In the genomic region with DNA sequence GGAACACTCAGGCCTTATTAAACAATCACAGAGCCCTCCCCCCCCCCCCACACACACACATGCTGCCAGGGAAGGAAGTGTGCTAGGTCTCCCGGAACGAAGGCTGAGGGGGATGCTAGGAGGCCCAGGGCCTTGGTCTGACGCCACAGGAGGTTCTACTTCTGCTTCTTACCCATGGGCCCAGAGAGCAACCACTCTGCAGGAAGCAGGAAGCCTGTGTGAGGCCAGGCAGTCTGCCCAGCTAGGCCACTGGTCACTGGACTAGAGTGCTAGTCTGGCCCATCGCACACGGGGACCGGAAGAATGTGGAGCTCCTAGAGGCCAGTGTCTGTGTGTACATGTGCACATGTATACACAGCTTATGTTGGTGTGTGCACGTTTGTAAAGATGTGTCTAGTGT, we compare ENCODE assay signal across 11 mouse cellular contexts. TPM values are rescaled to one million over a fixed set of nuclear protein-coding genes. Genes with fewer than 3 reads are reported as not detected.
A peak's percentile ranks its signal among the peaks of the same experiment; 100 is the strongest.
DNase-seq lines count a peak whose midpoint lies in the region; ATAC-seq and TF ChIP-seq lines count a peak whose summit lies in the region.
"Had no signal": no experiment of that assay in that cellular context is flagged by ENCODE, and none has a peak within 500 bp of the region (broad histone marks: within the 10 kb centered on the region; RNA-seq: fewer than 3 reads in every experiment).

No protein-coding gene starts in this region.

- no peak overlapping the region for H3K4me2 ChIP-seq in CH12.LX (ENCODE audit: insufficient read depth, low read depth, poor library complexity, severe bottlenecking)
- H3K4me2 ChIP-seq in liver, postnatal 0 days (ENCODE audit: low read depth, low read length) = peak overlapping the region; percentile 60
- H3K4me2 ChIP-seq: hindbrain, embryonic 15.5 days had no signal

- peak; percentile 29; the same call in 1 of the 2 replicates for TF ChIP-seq CTCF in layer of hippocampus, adult 2 months (conservative IDR thresholded peaks at IDR 0.05)
- TF ChIP-seq CTCF in CH12.LX (conservative IDR thresholded peaks at IDR 0.05 in 1 of 2, IDR thresholded peaks at IDR 0.05 in 1 of 2; ENCODE audit: low read depth in 2 of 2, low read length in 2 of 2) = no peak
- peak; percentile 21 for TF ChIP-seq CTCF in liver, postnatal 0 days (IDR thresholded peaks at IDR 0.05; ENCODE audit: low read depth)

- no peak overlapping the region for H3K9ac ChIP-seq in CH12.LX (ENCODE audit: insufficient read depth, low read depth)
- no peak overlapping the region for H3K9ac ChIP-seq in liver, postnatal 0 days (replicated peaks)
- H3K9ac ChIP-seq: hindbrain, embryonic 15.5 days had no signal

- in situ Hi-C loops in CH12.LX (cut with MboI; ENCODE audit: low pct_ligation_motif_present, low pct_unique_long_range_greater_than_20kb, low sequenced_read_pairs) = no loop called here

- no peak for TF ChIP-seq EP300 in CH12.LX (IDR thresholded peaks at IDR 0.05; ENCODE audit: low read length)
- TF ChIP-seq EP300 in liver, postnatal 0 days (IDR thresholded peaks at IDR 0.05; ENCODE audit: low read depth) = no peak

- dilution Hi-C loops in CH12.LX (cut with MboI; ENCODE audit: extremely low pct_ligation_motif_present, extremely low pct_unique_long_range_greater_than_20kb, low sequenced_read_pairs) = no loop called here

- no peaks in the 10 kb centered on the region for H3K27me3 ChIP-seq in CH12.LX (replicated peaks)
- H3K27me3 ChIP-seq in liver, postnatal 0 days (ENCODE audit: insufficient read depth, low read length) = no peaks in the 10 kb centered on the region
- H3K27me3 ChIP-seq: hindbrain, embryonic 15.5 days had no signal

- H3K79me2 ChIP-seq in CH12.LX (replicated peaks; ENCODE audit: control insufficient read depth, extremely low read depth, insufficient read depth, poor library complexity, severe bottlenecking) = no peaks in the 10 kb centered on the region

- no peak for TF ChIP-seq POLR2A in CH12.LX (IDR thresholded peaks at IDR 0.05; ENCODE audit: low read depth, low read length)

- ATAC-seq in liver, postnatal 0 days = peak; percentile 47

- H3K4me3 ChIP-seq in layer of hippocampus, adult 2 months = no peak overlapping the region
- H3K4me3 ChIP-seq in CH12.LX (replicated peaks in 1 of 3; ENCODE audit: low read depth in 2 of 3, low read length in 2 of 3, poor library complexity in 1 of 3) = peak overlapping the region in 1 of 3 experiments; percentile 41
- H3K4me3 ChIP-seq in liver, postnatal 0 days (ENCODE audit: low read depth, low read length) = peak overlapping the region; percentile 29; the same call in 1 of the 2 replicates
- H3K4me3 ChIP-seq: hindbrain, embryonic 15.5 days; myocyte had no signal

- no peaks in the 10 kb centered on the region for H3K9me3 ChIP-seq in CH12.LX (replicated peaks; ENCODE audit: low read length)
- no peaks in the 10 kb centered on the region for H3K9me3 ChIP-seq in liver, postnatal 0 days (ENCODE audit: low read length)
- H3K9me3 ChIP-seq: hindbrain, embryonic 15.5 days had no signal

- TF ChIP-seq RAD21 in CH12.LX (IDR thresholded peaks at IDR 0.05; ENCODE audit: low read depth, low read length) = no peak

- 38% methylated on average over 7 of the region's 7 CpGs for WGBS in liver, postnatal 0 days (ENCODE audit: insufficient replicate concordance)

- peaks cover 0 to 57% of the 10 kb centered on the region in 2 experiments for H3K36me3 ChIP-seq in CH12.LX (replicated peaks in 1 of 2; ENCODE audit: control insufficient read depth in 1 of 2, insufficient read depth in 1 of 2, low read length in 1 of 2)
- H3K36me3 ChIP-seq in liver, postnatal 0 days (replicated peaks; ENCODE audit: insufficient read depth, low read length) = no peaks in the 10 kb centered on the region
- H3K36me3 ChIP-seq: hindbrain, embryonic 15.5 days had no signal

- peak; percentile 57 for DNase-seq in adrenal gland, postnatal 10 days
- no peak for DNase-seq in adrenal gland, adult (ENCODE audit: inconsistent age in 2 of 2, low spot score in 1 of 2)
- no peak for DNase-seq in layer of hippocampus, adult 2 months (ENCODE audit: low spot score in 2 of 2)
- no peak for DNase-seq in layer of hippocampus, postnatal 25 days (ENCODE audit: extremely low spot score in 1 of 2, low spot score in 1 of 2)
- DNase-seq in CH12.LX (ENCODE audit: extremely low read depth) = peak; percentile 68
- peak; percentile 71 for DNase-seq in liver, postnatal 0 days
- DNase-seq in thymus, postnatal 36 days = no peak
- no peak for DNase-seq in cerebellum, adult 8-10 months
- DNase-seq: cerebellum, adult 11 months had no signal

- H3K4me1 ChIP-seq in CH12.LX (ENCODE audit: control insufficient read depth in 1 of 2, insufficient read depth in 2 of 2) = peaks cover 14 to 69% of the 10 kb centered on the region in 2 experiments
- peaks cover 21% of the 10 kb centered on the region for H3K4me1 ChIP-seq in liver, postnatal 0 days (ENCODE audit: insufficient read depth)

- H3K27ac ChIP-seq in layer of hippocampus, adult 2 months = peak overlapping the region; percentile 28; the same call in 1 of the 2 replicates
- H3K27ac ChIP-seq in CH12.LX (ENCODE audit: insufficient read depth, low read depth) = 0 out of 2 replicates have a peak overlapping the region, but pooled peaks have one; percentile 6
- H3K27ac ChIP-seq in liver, postnatal 0 days (ENCODE audit: low read depth) = peak overlapping the region; percentile 82

TF ChIP-seq in CH12.LX, 34 proteins besides CTCF, POLR2A, EP300 and RAD21:
- no peak for TF ChIP-seq JUN (IDR thresholded peaks at IDR 0.05; ENCODE audit: insufficient read depth, low read depth, low read length)
- no peak for TF ChIP-seq ZC3H11A (IDR thresholded peaks at IDR 0.05; ENCODE audit: low read depth, low read length)
- TF ChIP-seq CHD2 (IDR thresholded peaks at IDR 0.05; ENCODE audit: low read length) = no peak
- TF ChIP-seq MXI1 (IDR thresholded peaks at IDR 0.05; ENCODE audit: low read depth, low read length) = no peak
- TF ChIP-seq GABPA (IDR thresholded peaks at IDR 0.05; ENCODE audit: insufficient replicate concordance, low read depth, low read length) = no peak

RNA-seq across cellular contexts. Expression of a gene that starts 3.4 kb away (rescaled TPM):
- total RNA-seq in adrenal gland, postnatal 10 days (2021) = under 1 TPM; 0.81 to 0.91 TPM
- under 1 TPM in 1 of 2 experiments, not detected in 1; 0.18 TPM for total RNA-seq in layer of hippocampus, adult 2 months (2021)
- total RNA-seq in layer of hippocampus, postnatal 25 days (2021) = under 1 TPM; 0.25 to 0.33 TPM
- total RNA-seq in CH12.LX (2012; rRNA removed) (0.17 TPM in 1 of 2 replicates, not detected in the other), CH12.LX (2014; rRNA removed) (0.15 TPM in 1 of 2 replicates, not detected in the other)
- polyA plus RNA-seq in CH12.LX (2012; ENCODE audit: insufficient read length, low read depth) = 0.53 and 0.54 TPM in 2 replicates
- polyA plus RNA-seq in liver, postnatal 0 days (2015; fragmentation: Nextera tagmentation; extraction: Ambion mirVana) = 1.9 and 2.0 TPM in 2 replicates

RNA-seq across cellular contexts. Expression of a gene that starts 14.4 kb away (rescaled TPM):
- 1 to 10 TPM; 4.1 to 5.6 TPM for total RNA-seq in adrenal gland, postnatal 10 days (2021)
- total RNA-seq in layer of hippocampus, adult 2 months (2021) = 1 to 10 TPM; 2.1 to 2.4 TPM
- total RNA-seq in layer of hippocampus, postnatal 25 days (2021) = 1 to 10 TPM; 2.3 to 2.8 TPM
- 0.08 and 0.13 TPM in 2 replicates for total RNA-seq in CH12.LX (2012; rRNA removed)
- total RNA-seq in CH12.LX (2014; rRNA removed) = not detected in 2 replicates
- polyA plus RNA-seq in CH12.LX (2012; ENCODE audit: insufficient read length, low read depth) = not detected in 2 replicates
- 0.09 and 0.11 TPM in 2 replicates for polyA plus RNA-seq in liver, postnatal 0 days (2015; fragmentation: Nextera tagmentation; extraction: Ambion mirVana)

RNA-seq across cellular contexts. Expression of a gene that starts 31.0 kb away (rescaled TPM):
- 10 to 100 TPM; 12.0 to 13.2 TPM for total RNA-seq in adrenal gland, postnatal 10 days (2021)
- total RNA-seq in layer of hippocampus, adult 2 months (2021) = 10 to 100 TPM; 11.5 to 12.8 TPM
- total RNA-seq in layer of hippocampus, postnatal 25 days (2021) = 10 to 100 TPM; 12.7 to 13.1 TPM
- total RNA-seq in CH12.LX (2012; rRNA removed) (0.08 and 0.13 TPM in 2 replicates), CH12.LX (2014; rRNA removed) (not detected in 2 replicates)
- polyA plus RNA-seq in CH12.LX (2012; ENCODE audit: insufficient read length, low read depth) = not detected in 2 replicates
- polyA plus RNA-seq in liver, postnatal 0 days (2015; fragmentation: Nextera tagmentation; extraction: Ambion mirVana) = 14.5 and 14.7 TPM in 2 replicates

RNA-seq across cellular contexts. Expression of a gene that starts 51.8 kb away (rescaled TPM):
- total RNA-seq in adrenal gland, postnatal 10 days (2021) = 10 to 100 TPM; 10.6 to 12.9 TPM
- total RNA-seq in layer of hippocampus, adult 2 months (2021) = 10 to 100 TPM; 17.1 to 18.1 TPM
- 10 to 100 TPM; 14.0 to 17.3 TPM for total RNA-seq in layer of hippocampus, postnatal 25 days (2021)
- total RNA-seq in CH12.LX (2012; rRNA removed) (46.9 and 58.7 TPM in 2 replicates), CH12.LX (2014; rRNA removed) (37.5 and 41.2 TPM in 2 replicates)
- 100.0 and 122 TPM in 2 replicates for polyA plus RNA-seq in CH12.LX (2012; ENCODE audit: insufficient read length, low read depth)
- 7.5 and 9.5 TPM in 2 replicates for polyA plus RNA-seq in liver, postnatal 0 days (2015; fragmentation: Nextera tagmentation; extraction: Ambion mirVana)

RNA-seq across cellular contexts. Expression of a gene that starts 56.1 kb away (rescaled TPM):
- not detected for total RNA-seq in adrenal gland, postnatal 10 days (2021)
- not detected for total RNA-seq in layer of hippocampus, adult 2 months (2021)
- not detected for total RNA-seq in layer of hippocampus, postnatal 25 days (2021)
- total RNA-seq in CH12.LX (2012; rRNA removed) (not detected in 2 replicates), CH12.LX (2014; rRNA removed) (not detected in 2 replicates)
- not detected in 2 replicates for polyA plus RNA-seq in CH12.LX (2012; ENCODE audit: insufficient read length, low read depth)
- polyA plus RNA-seq in liver, postnatal 0 days (2015; fragmentation: Nextera tagmentation; extraction: Ambion mirVana) = not detected in 2 replicates
- polyA plus RNA-seq: hindbrain, embryonic 15.5 days; myocyte had no signal

Comparison
In these comparisons a context has a peak if more than half of its experiments do, and no peak if none do; other contexts are left out.
1. DNase-seq: peak in adrenal gland, postnatal 10 days (single experiment), CH12.LX (single experiment) and liver, postnatal 0 days (single experiment); none in adrenal gland, adult (0 of 2), layer of hippocampus, adult 2 months (0 of 2), layer of hippocampus, postnatal 25 days (0 of 2), thymus, postnatal 36 days (0 of 2) and cerebellum, adult 8-10 months (single experiment).
2. H3K27ac ChIP-seq: peak in every context shown above with its lines; median percentile 82 in liver, postnatal 0 days; 28 in layer of hippocampus, adult 2 months; 6 in CH12.LX.
3. CTCF ChIP-seq: peak in layer of hippocampus, adult 2 months (single experiment) and liver, postnatal 0 days (single experiment); none in CH12.LX (0 of 2).
4. RNA of a gene that starts 31.0 kb away (total RNA-seq): 12.0 to 13.2 TPM in adrenal gland, postnatal 10 days, 12.7 to 13.1 TPM in layer of hippocampus, postnatal 25 days and 11.5 to 12.8 TPM in layer of hippocampus, adult 2 months; 0.08 to 0.13 TPM in CH12.LX; every median in the first group is over 10 times any median in the second.